Mouse (Mus musculus): ENCODE data around the gene Ndrg3.
A peak's percentile ranks its signal among the peaks of the same experiment; 100 is the strongest.
"Not testable (repeated sequence)": the region's sequence is repeated elsewhere in the genome, so short reads cannot be mapped to it uniquely, and the experiment has no call there.

The Ndrg3 gene

DNA sequence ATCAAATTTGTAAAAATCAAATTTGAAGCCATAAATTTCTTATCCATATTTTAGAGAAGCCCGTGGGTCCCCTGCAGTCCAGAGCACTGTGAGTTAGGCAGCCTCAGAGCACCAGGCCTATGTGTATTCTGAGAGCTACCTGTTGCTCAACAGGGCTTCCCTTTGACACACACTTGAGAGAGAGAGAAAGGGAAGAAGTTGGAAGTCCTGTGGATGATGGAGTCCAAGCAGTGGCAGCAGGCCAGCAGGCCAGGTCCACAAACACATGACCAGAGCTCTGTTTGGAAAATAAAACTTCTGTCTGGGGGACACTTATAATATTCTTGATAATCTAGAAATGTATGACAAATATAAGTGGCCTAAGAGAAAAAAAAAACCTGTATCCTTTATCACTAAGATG lies 58.4 kb downstream of the Ndrg3 start:
- no peak for DNase-seq

DNA sequence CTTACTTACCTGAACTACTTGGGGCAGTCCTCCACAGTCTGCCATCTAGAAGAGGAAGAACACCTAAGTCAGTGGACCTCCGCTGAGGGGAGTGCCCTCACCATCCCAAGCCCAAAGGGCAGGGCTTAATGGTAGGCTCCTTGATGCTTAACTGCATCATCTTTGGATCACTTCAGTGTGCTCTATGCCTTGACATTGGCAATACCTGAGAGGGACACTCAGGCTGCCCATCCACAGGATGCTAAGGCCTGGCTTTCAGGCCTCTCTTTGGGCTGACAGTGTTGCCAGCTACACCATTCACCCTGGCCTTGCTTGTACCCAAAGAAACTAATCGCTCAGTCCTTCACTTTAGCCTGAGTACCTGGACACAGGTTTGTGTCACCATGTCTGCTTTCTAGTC lies 60.4 kb downstream of the Ndrg3 start:
- DNase-seq: no peak

DNA sequence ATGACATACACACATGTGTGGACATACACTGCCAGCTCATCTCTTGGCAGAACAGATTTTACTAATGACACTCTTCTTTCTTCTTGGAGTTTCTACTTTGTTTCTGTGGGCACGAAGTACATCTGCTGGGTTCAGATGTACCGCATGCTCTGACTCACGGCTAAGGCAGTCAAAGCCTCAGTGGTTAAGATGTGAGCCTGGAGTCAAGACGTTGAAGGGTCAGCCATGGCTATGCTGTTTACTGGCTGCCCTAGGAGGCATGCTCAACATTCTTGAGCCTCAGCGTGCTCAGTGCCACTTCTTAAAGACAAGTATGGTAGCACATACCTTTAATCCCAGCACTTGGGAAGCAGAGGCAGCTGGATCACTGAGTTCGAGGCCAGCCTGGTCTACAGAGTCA lies 61.3 kb downstream of the Ndrg3 start:
- DNase-seq: no peak

DNA sequence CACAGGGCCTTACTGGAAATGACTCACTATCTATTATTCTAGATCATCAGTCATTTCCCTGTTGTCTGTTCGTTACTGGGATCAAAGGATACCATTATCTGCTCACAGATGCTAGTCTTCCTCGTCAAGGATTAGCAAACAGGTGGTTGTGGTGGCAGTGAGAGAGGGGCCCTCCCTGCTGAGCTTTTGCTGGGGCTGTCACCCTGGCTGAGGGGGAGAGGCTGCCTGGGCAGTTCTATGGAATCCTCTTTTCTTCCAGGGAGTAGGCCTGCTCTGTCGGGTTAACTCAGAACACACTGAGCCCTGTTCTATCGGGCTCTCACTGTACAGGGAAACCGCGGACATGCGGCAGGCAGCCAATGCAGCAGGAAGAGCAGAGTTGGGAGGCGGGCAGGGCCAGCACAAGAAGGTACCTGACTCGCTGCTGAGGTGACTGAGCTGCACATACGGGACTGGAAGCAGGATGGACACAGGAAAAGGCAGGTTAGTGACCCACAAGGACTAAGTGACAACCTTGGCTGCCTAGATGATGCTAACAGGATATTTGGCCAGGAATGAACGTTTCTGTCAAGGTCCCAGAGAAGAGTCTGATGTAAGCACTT lies 62.2 kb downstream of the Ndrg3 start:
- DNase-seq: peak; percentile 26

DNA sequence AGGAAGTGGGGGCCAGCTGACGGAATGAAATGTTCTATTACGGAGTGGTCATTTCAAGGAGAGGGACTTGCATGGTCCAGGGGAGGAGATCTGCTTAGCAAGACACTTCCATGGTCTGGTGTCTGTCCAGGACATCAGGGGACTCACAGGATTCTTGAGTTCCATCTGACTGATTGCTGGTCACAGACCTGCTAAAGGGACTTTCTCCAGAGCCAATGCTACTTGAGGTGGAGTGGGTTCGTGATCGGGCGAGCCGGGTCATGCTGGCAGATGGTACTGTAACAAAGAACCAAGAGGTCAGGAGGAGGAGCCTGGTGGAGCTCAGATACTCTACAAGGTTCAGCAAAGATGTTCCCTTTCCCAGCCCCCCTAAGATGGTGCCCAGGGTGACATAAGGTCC lies 63.2 kb downstream of the Ndrg3 start:
- DNase-seq: no peak

DNA sequence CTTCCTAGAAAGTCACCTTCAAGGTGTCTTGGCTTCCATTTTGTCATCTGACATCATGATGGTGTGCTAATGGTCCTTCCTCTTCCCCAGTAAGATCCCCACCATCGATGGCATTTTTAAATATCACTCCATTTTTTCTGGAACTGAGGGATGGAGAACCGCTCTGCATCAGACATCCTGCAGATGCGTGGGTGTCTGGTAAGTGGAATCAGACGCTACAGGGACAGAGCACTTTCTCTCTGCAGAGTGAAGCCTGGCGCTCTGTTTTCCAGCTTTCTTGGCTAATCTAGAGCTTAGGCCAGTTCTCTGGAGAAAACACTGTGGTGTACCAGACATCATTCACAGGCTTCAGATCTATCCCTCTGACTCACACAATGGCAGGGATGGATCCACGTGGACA lies 64.2 kb downstream of the Ndrg3 start:
- no peak for DNase-seq

DNA sequence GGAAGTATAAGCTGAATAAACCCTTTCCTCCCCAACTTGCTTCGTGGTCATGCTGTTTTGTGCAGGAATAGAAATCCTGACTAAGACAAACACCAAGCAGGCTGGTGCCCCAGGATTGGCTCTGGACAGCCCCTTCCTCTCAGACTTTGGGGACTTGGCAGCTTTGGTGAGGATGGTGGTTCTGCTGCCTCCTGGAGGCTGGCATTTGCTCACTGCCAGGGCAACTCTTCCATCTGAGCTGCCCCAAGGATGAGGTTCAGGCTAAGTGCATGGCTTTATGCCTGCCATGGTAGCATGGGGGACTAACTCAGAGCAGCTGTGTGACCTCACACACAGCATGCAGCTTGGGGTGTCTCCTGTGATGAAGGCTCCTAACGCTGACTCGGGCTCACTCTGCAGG lies 66.2 kb downstream of the Ndrg3 start:
- DNase-seq: not testable (repeated sequence)

DNA sequence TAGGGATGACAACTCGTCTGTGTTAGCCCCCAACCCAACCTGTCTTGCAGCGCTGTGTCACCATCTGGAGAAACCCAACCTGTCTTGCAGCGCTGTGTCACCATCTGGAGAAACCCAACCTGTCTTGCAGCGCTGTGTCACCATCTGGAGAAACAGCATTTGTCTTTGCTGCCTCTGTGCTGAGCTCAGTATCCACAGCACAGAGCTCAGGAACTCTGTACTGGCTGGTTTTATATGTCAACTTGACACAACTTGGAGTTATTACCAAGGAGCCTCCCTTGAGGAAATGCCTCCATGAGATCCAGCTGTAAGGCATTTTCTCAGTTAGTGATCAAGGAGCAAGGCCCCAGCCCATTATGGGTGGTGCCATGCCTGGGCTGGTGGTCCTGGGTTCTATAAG lies 66.8 kb downstream of the Ndrg3 start:
- DNase-seq: not testable (repeated sequence)

DNA sequence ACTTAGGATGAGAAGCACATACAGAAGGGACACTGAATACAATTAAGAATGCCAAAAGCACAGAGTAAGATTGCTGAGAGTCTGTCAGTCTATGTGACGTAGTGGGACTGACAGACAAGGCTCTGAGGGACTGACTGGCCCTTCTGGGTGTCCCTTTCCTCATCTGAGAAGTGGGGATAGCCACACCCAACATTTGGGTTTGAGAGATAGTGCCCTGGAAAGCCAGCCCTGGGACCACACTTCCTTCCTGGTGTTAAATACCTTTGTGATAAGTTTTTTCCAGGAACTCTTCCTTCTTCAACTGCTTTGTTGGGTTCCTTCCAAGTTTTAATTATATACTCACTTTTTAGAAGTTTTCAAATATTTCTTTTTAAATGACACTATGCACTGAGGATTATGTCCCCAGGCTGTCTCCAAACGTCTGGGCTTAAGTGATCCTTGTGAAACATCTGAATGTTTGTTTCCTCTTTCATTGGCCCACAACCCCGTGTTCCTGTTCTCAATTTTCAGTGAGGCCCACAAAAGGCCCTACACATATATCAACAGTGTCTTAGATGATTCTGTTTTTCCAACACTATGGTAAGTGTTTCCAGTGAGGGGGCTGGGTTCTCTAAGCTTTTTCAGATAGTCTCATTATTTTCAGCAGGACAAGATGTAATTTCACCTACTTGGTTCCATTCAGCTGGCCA lies 67.5 kb downstream of the Ndrg3 start:
- DNase-seq: peak; percentile 88

DNA sequence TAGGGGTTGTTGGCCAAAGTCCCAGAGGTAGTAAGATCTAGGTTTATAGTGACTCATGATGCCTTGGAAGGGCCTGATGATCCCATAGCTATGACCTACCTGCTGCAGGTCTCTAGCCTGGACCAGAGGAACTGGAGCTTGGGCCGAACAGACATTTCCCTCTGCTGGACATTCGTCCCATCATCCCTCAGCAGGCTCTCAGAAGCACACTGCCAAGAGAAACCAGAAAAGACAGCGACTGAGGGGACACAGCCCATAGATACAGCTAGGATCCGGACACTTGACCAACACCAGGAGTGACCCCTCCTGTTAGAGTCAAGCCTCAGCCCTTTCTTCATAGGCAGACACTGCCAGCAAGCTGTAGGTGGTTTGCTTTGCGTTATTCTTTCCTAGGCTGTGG lies 68.8 kb downstream of the Ndrg3 start:
- no peak for DNase-seq

DNA sequence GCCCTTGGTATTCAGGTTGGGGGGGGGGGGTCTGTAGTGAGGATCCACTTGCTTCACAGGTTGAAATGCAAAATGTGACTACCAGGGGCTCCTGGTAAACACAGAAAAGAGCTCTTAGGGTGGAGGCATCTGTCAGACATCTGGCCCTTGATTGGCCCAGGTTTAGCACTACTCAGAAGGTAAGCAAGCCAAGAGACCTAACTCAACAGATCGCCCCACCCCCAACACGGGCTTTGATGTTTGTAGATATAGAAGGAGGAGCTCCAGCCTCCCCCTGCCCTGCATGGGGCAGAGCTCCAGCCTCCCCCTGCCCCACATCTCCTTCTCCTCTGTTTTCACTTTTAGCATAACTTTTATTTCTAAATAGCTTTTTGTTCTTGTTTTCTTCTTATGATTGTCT lies 72.1 kb downstream of the Ndrg3 start:
- DNase-seq: peak; percentile 52

DNA sequence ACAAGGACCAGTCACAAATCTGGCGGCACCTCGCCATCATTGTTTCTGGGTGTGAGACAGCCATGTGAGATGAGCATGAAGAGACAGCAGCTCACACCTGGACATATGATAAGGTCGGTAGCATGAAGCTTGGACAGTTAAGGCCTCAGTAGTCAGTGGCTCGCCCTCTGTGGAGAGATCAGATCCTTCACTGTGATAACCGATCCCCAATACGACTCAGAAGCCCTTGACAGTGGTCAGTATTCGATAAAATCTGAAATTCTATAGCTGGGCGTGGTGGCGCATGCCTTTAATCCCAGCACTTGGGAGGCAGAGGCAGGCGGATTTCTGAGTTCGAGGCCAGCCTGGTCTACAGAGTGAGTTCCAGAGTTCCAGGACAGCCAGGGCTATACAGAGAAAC lies 72.7 kb downstream of the Ndrg3 start:
- not testable (repeated sequence) for DNase-seq

DNA sequence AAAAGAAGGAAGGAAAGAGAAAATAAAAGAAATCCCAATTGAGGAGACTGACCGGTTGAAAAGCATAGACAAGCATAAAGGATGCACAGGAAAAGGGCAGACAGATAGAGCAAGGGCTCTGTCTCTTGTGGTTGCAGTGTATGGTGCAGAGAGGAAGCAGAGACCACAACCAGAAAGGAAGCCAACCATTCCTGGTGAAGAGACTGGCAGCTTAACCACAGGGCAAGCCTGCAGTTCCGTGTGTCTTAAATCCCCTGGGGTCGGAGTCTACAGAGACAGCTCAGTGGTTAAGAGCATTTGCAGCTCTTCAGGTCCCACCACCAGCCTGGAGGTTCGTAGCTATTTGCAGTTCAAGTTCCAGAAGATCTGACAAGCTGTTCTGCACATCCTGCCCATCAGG lies 73.3 kb downstream of the Ndrg3 start:
- DNase-seq: no peak

DNA sequence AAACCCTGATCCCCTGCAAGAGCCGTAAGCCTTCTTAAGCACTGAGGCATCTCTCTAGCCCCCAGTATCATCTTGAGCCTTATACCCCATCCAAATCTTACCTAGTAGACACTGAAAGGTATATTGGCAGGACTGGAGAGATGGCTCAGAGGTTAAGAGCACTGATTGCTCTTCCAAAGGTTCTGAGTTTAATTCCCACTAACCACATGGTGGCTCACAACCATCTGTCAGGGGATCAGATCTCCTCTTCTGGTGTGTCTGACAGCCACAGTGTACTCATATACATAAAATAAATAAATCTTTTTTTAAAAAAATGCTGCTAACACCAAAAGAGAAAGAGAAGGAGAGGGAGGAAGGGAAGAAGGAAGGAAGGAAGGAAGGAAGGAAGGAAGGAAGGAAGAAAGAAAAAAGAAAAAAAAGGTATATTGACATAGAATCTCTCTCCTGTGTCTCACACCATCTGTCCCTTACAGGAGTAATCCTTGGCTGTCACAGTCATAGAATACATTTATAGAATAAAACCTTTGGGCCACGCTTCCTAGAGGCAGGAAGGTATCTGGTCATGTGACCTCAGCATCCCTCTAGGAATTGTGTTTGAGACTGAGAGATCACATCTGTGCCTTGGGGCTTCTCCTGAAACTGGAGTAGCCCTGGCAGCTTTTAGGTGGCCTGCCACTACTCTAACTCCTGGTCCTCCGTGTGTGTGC lies 75.3 kb downstream of the Ndrg3 start:
- no peak for DNase-seq

DNA sequence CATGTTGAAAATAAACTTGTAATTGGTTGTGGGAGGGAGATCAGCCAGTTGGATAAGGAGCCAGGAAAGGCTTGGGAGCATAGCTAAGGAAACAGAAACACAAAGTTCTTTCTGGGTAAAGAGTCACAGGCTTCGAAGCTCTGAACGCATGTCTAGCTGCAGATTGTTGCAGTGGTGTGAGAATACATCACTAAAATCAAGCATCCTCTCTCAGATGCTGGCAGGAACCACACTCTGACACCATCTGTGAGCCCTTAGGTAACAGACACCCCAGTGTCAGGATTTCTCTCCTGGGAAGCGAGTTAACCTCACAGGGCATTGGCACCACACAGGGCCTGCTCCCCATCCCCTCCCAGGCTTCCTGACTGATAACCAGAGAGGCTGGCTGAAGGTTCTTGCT lies 76.3 kb downstream of the Ndrg3 start:
- no peak for DNase-seq

DNA sequence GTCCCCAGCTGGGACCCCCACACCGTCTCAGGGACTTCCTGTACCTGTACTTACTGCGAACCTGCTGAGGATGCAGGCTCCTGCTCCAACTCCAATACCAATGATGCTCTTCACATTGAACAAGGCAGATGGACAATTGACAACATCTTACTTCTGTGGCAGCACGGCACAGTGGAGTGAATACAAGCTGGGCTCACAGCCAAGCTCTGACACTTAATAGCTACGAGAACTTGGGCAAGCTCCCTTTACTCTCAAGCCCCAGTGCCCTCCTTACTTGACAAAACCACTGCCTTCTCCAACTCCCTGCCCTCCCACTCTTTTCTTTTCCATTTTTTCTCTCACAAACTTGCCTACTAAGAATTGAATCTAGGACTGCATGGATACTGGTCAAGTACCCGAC lies 78.7 kb downstream of the Ndrg3 start:
- no peak for DNase-seq

DNA sequence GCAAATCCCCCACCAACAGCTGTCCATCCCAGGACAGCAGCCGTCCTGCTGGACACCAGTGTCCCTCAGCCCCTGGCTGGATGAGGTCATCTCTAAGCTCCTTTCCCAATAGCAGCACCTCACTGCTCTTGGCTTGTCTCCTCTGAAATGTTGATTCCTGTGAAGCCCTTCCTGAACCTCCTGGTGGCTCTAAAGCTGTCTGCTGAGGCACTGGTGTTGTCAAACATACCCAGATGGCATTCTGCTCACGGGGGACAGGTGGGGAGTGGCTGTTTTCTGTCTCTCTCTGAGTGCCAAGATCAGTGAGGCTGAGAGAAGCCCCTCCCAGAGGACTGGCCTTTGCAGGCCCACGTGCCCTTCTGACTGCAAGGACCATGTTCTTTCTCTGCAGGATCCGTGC lies 85.9 kb downstream of the Ndrg3 start:
- not testable (repeated sequence) for DNase-seq

DNA sequence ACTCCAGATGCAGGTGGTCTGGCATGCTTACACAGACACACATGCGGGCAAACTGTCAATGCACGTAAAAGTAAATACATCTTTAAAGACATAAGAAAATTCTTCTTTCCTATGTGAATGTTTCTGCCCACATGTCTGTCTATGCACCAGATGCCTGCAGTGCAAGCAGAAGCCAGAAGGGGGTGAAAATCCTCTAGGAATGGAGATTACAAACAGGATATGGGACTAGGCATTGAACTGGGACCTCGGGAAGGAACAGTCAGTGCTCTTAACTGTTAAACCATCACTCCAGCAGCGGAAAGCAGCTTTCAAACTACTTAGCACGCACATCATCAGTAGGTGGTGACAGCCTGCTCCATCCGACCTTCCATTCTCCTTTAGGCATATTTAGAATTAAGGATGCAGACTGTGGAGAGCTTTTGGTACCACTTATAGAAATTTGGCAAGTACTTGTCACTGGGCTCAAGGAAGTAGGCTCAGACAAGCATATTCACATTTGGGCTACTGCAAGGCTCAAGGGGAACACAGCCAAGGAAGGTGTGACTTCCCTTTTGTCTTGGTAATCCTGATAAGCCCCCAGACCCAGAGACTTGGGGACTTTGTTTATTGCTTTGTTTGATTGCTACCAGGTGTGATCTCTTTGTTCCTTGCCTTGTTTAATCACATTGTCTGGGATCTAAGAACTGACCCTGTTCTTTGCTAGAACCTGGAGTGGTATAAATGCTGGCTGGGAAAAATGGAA lies 86.7 kb downstream of the Ndrg3 start:
- peak; percentile 52 for DNase-seq

DNA sequence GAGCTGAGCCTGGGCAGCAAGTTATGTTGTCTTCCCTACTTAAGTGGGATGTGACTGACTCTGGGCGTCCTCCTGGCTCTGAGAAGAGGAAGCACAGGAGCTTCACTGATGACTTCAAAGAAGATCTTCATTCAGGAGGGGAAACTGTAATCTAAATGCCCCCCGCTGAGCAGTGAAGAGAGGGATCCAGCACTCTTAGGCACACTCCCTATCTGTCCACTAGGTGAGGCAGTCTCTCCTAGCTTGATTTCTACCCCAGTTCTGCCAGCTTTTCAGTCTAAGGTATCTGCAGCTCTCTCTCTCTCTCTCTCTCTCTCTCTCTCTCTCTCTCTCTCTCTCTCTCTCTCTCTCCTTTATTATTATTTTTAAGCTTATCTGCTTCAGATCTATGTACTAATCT lies 88.5 kb downstream of the Ndrg3 start:
- DNase-seq: no peak

DNA sequence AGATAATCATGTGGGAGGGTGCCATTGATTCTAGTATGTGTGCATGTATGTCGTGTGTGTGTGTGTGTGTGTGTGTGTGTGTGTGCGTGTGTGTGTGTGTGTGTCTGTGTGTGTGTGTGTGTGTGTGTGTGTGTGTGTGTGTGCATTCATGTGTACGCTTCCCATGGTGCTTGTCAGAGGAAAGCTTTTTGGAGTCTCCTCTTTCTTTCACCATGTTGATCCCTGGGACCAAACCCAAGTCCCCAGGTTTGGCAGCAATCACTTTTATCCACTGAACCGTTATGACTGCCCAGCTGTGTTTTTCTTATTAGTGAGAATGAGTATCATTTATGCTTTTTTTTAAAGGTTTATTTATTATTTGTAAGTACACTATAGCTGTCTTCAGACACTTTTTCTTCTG lies 89.4 kb downstream of the Ndrg3 start:
- DNase-seq: not testable (repeated sequence)

DNA sequence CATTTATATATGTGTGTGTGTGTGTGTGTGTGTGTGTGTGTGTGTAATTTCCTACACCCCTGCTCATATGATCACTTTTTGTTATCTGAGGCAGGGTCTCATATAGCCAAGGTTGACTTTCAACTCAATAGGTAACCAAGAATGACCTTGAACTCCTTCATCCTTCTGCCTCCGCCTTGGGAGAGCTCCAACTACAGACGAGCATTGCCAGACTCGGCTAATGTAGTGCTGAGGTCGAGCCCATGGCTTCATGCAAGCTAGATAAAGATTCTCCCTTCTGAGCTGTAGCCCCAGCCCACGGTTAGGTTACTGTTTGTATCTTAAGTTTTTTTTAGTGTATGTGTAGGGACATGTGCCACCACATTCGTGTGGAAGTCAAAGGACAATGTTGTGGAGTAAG lies 90.0 kb downstream of the Ndrg3 start:
- DNase-seq: no peak

DNA sequence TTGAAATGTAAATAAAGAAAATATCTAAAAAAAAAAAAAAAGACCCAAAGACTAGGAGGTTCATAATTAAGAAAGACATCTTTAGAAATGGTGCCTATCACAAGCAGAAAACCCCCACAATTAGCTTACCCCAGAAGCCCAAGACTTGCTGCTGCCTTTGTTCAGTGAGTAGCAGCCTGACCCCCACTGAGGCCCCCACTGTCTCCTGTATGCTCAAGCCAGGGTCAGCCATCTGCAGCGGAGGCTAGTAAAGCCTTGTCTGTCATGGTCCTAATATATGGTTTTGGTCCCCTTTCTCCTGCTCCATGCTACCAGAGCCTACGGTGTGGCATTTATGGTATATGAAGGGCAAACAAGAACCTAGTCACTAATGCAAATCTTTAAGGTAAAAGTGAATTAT lies 90.5 kb downstream of the Ndrg3 start:
- DNase-seq: no peak

DNA sequence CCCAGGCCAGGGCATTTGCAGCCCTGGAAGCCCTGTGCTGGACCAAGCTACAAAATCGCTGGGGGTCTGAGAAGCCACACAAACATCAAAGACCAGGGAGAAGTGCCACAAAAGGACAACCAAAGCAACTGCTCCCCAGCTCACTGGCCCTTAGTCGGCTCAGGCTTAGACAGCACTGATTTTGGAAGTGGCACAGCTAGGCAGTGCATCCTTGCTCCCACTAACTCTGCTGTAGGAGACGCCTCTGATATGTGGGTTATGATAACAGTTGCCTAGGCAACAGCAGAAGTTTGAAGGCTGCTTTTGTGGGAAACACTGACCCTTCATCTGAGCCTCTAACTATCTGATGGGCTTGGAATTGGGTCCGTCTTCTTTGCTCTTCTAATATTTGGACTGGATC lies 92.7 kb downstream of the Ndrg3 start:
- no peak for DNase-seq

DNA sequence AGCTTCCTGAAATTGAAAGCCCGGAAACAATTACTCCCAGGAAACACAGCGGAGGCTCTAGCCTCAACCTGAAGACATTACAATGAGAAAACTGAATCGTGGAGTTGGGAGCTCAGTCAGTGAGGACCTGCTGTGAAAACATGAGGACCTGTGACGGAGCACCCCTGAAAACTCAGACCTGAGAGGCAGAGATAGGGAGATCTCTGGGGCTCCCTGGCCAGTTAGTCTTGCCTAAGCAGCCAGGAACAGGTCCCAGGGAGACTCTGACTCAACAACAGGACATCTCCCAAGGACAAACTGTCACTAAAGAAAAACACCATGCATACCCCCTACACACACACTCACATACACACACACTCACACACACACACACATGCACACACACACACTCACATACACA lies 93.5 kb downstream of the Ndrg3 start:
- no peak for DNase-seq
